Mouse (Mus musculus) erythroblast, embryonic 14.5 days (primary cell): ENCODE data around the gene Cfap61.

Experiments used
- GATA1 ChIP-seq: IDR thresholded peaks from 2 replicates; pipeline ENCODE4 v1.6.1; 2012; ENCODE audit warnings: low read length, inconsistent platforms, mixed read lengths
- TAL1 ChIP-seq: IDR thresholded peaks from 3 replicates; pipeline ENCODE4 v1.6.1; 2012; ENCODE audit warnings: low read length, inconsistent platforms, mixed read lengths

GRCm38 (mm10) chr2:146147306-146147705 lies 212.7 kb downstream of the Cfap61 start:
- no peak for TF ChIP-seq GATA1
- TF ChIP-seq TAL1: no peak
